Mouse (Mus musculus) kidney, postnatal 0 days (tissue): ENCODE data around the gene Mbtd1. TPM values are rescaled to one million over a fixed set of nuclear protein-coding genes. Genes with fewer than 3 reads are reported as not detected.

Experiments used
- ATAC-seq: fragments of 200-750 bp; cut with Nextera tagmentation; replicated peaks from 2 replicates; pipeline ENCODE4 v1.8.0; 2017; ENCODE audit warnings: low read depth, moderate number of reproducible peaks, moderate TSS enrichment, moderate library complexity; ENCODE audit not compliant: low FRiP score
- DNase-seq: peaks from one replicate; pipeline ENCODE4 v3.0.0-alpha.2; 2016; ENCODE audit warnings: low spot score
- H3K27ac ChIP-seq: fragments of 300-500 bp; sonication (generic); 2 replicates; pipeline ENCODE4 v1.5.1; 2014; ENCODE audit warnings: mild to moderate bottlenecking
- H3K27me3 ChIP-seq: fragments of 300-500 bp; sonication (generic); 2 replicates; pipeline ENCODE4 v1.6.1; 2014; ENCODE audit warnings: low read length, mixed read lengths; ENCODE audit not compliant: insufficient read depth
- H3K36me3 ChIP-seq: fragments of 300-500 bp; sonication (generic); 2 replicates; pipeline ENCODE4 v1.6.1; 2014; ENCODE audit warnings: low read length, mixed read lengths; ENCODE audit not compliant: insufficient read depth
- H3K4me1 ChIP-seq: fragments of 300-500 bp; sonication (generic); replicated peaks from 2 replicates; pipeline ENCODE4 v1.6.1; 2014; ENCODE audit warnings: antibody characterized with exemption, low read length, mixed read lengths; ENCODE audit not compliant: insufficient read depth
- H3K4me2 ChIP-seq: fragments of 300-500 bp; sonication (generic); 2 replicates; pipeline ENCODE4 v1.6.1; 2014; ENCODE audit warnings: mild to moderate bottlenecking, low read length, moderate library complexity, mixed read lengths
- H3K4me3 ChIP-seq: fragments of 300-500 bp; sonication (generic); replicated peaks from 2 replicates; pipeline ENCODE4 v1.5.1; 2014; ENCODE audit warnings: low read depth, low read length
- H3K9ac ChIP-seq: fragments of 300-500 bp; sonication (generic); 2 replicates; pipeline ENCODE4 v1.6.1; 2014; ENCODE audit warnings: low read depth, low read length
- H3K9me3 ChIP-seq: fragments of 300-500 bp; sonication (generic); replicated peaks from 2 replicates; pipeline ENCODE4 v1.6.1; 2016; ENCODE audit warnings: low read length, inconsistent platforms, mixed read lengths
- CTCF ChIP-seq: IDR thresholded peaks from 2 replicates; pipeline ENCODE4 v1.5.1; 2016; ENCODE audit warnings: antibody characterized with exemption, low read depth, mild to moderate bottlenecking, moderate library complexity
- WGBS: fragments of 180-500 bp; shearing (Covaris S2); extraction: QIAGEN DNeasy Blood & Tissue Kit; methylation state at CpG from one replicate; pipeline ENCODE4 v1.1.7; 2014; 5-methylcytosine and 5-hydroxymethylcytosine counted together
- polyA plus RNA-seq: library from polyadenylated mRNA; unstranded; fragments of >200 nt; fragmentation: Nextera tagmentation; extraction: Ambion mirVana; gene quantifications from 2 replicates; pipeline ENCODE4 v1.2.1, GENCODE M21; 2015

Gene Mbtd1
- polyA plus RNA-seq, 1 experiment from 2014 or later, result 24.3 TPM

DNA sequence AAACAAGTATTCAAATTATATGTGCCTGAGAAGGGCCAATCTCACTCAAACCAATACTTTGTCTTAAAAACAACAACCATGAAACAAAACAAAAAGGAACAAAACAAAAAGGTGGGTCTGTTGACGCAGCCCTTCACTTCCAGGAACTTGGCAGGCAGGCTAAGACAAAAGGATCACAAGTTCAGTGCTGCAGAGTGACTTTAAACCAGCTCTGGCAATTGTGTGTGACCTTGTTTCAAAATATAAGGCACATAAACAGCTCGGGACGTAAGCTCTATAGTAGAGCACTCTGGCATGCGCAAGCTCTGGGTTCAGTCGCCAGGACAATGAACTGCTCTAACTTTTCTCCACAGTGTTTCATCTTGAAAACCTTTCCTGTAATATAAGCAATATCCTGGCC is 87.3 kb downstream of the Mbtd1 start:
- no peaks in the 10 kb centered on the region for H3K27me3 ChIP-seq
- H3K4me2 ChIP-seq, result no peak overlapping the region
- H3K4me3 ChIP-seq, result no peak overlapping the region
- no peak overlapping the region for H3K27ac ChIP-seq
- DNase-seq (no peak), ATAC-seq (no peak)
- H3K36me3 ChIP-seq, result no peaks in the 10 kb centered on the region
- no peaks in the 10 kb centered on the region for H3K9me3 ChIP-seq
- 89% methylated on average over 5 of the region's 5 CpGs for WGBS
- TF ChIP-seq CTCF, result no peak
- H3K4me1 ChIP-seq, result no peaks in the 10 kb centered on the region
- no peak overlapping the region for H3K9ac ChIP-seq

DNA sequence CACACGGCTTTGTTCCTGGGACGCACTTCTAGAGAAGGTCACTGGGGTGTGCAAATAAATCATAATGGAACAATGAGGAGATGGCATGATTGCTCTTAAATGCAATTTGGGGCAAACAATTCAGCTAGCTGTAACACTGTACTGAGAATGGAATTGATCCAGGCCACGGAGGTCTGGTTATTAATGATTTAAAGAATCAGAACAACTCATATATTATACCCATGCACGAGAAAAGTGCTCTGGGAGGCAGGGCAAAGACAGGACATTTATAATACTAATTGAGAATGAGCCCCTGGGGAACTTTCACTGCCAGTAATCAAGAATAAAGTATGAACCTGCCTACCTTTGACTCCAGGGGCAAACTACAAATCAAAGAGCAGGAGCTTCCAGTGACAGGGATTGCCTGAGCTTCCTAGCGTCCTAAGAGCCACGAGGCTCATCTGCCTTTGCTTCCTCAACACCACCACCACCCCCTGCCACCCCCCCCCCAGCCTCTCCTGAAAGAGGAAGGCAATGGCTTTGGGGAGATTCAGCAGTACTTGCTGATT is 93.9 kb downstream of the Mbtd1 start:
- no peak overlapping the region for H3K9ac ChIP-seq
- no peak for DNase-seq
- 26% methylated on average over 6 of the region's 6 CpGs for WGBS
- no peak overlapping the region for H3K4me3 ChIP-seq
- H3K4me2 ChIP-seq, result no peak overlapping the region
- ATAC-seq, result no peak
- no peaks in the 10 kb centered on the region for H3K4me1 ChIP-seq
- no peaks in the 10 kb centered on the region for H3K27me3 ChIP-seq
- no peak for TF ChIP-seq CTCF
- no peak overlapping the region for H3K27ac ChIP-seq
- no peaks in the 10 kb centered on the region for H3K36me3 ChIP-seq
- no peaks in the 10 kb centered on the region for H3K9me3 ChIP-seq

GRCm38 (mm10) chr11:93984619-93985018 is 99.0 kb downstream of the Mbtd1 start:
- Histone ChIP-seq H3K27ac (no peak overlapping the region), H3K4me3 (no peak overlapping the region), H3K36me3 (no peaks in the 10 kb centered on the region), H3K27me3 (no peaks in the 10 kb centered on the region), H3K4me2 (no peak overlapping the region), H3K9me3 (no peaks in the 10 kb centered on the region), H3K9ac (no peak overlapping the region), H3K4me1 (peaks cover 8% of the 10 kb centered on the region; the same call in 1 of the 2 replicates)
- no peak for DNase-seq
- no peak for TF ChIP-seq CTCF
- 85% methylated on average over 3 of the region's 3 CpGs for WGBS
- no peak for ATAC-seq

DNA sequence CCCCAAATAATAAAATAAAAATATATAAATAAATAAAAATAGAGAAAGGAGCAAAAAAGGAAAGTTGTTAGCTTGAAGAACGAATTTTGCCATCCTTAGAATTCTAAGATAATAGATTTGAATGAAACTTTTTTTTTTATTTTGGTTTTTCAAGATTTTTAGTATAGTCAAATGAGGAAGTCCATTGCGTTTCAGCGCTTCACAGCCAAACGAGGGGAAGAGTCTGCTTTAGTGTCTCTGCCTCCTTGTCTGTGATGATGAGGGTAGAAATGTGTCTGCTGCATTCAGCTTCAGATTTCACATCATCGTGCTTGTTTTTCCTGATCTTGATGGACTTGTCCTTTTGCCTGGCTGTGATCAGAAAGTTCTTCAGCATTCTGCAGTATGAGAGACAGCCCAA is 99.6 kb downstream of the Mbtd1 start:
- DNase-seq, result no peak
- H3K9me3 ChIP-seq, result no peaks in the 10 kb centered on the region
- peaks cover 8% of the 10 kb centered on the region; the same call in 1 of the 2 replicates for H3K4me1 ChIP-seq
- WGBS, result 86% methylated on average over 5 of the region's 5 CpGs
- no peak for ATAC-seq
- H3K36me3 ChIP-seq, result no peaks in the 10 kb centered on the region
- H3K27me3 ChIP-seq, result no peaks in the 10 kb centered on the region
- no peak overlapping the region for H3K9ac ChIP-seq
- no peak overlapping the region for H3K4me2 ChIP-seq
- no peak overlapping the region for H3K27ac ChIP-seq
- H3K4me3 ChIP-seq, result no peak overlapping the region
- TF ChIP-seq CTCF, result no peak

GRCm38 (mm10) chr11:93986298-93986697 is 100.6 kb downstream of the Mbtd1 start:
- H3K9ac ChIP-seq, result no peak overlapping the region
- ATAC-seq, result no peak
- TF ChIP-seq CTCF, result no peak
- H3K9me3 ChIP-seq, result no peaks in the 10 kb centered on the region
- no peak overlapping the region for H3K27ac ChIP-seq
- H3K36me3 ChIP-seq, result no peaks in the 10 kb centered on the region
- H3K4me3 ChIP-seq, result no peak overlapping the region
- no peak overlapping the region for H3K4me2 ChIP-seq
- H3K27me3 ChIP-seq, result no peaks in the 10 kb centered on the region
- H3K4me1 ChIP-seq, result peaks cover 8% of the 10 kb centered on the region; the same call in 1 of the 2 replicates
- DNase-seq, result no peak

DNA sequence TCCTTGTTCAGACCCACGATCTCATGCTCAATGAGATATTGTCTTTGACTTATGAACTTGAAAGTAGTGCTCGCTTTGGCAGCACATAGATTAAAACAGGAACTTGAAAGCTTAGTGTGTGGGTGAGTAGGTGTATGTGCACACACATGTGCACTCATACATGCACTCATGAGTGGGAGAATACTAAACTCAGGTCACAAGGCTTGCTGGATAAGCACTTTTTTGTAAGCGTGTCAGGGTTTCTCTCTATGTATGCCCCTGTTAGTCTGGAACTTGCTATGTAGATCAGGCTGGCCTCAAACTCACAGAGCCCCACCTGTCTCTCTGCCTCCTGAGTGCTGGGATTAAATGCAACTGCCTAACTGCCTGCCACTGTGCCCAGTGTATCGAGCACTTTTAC is 101.4 kb downstream of the Mbtd1 start:
- WGBS, result 82% methylated on average over 4 of the region's 4 CpGs
- DNase-seq (no peak), ATAC-seq (no peak)
- H3K36me3 ChIP-seq, result no peaks in the 10 kb centered on the region
- no peak overlapping the region for H3K9ac ChIP-seq
- H3K27ac ChIP-seq, result peak overlapping the region; percentile 81; the same call in 1 of the 2 replicates
- H3K4me1 ChIP-seq, result peaks cover 8% of the 10 kb centered on the region; the same call in 1 of the 2 replicates
- TF ChIP-seq CTCF, result no peak
- H3K4me2 ChIP-seq, result no peak overlapping the region
- no peaks in the 10 kb centered on the region for H3K9me3 ChIP-seq
- H3K27me3 ChIP-seq, result no peaks in the 10 kb centered on the region
- H3K4me3 ChIP-seq, result no peak overlapping the region
